Mouse (Mus musculus) R1 (cell line): ENCODE data around the gene Tacr2.

ENCODE experiments used
- DNase-seq: peaks from one replicate; pipeline ENCODE4 v3.0.0-alpha.2; 2018; ENCODE audit warnings: low read depth, low spot score

The Tacr2 gene

DNA sequence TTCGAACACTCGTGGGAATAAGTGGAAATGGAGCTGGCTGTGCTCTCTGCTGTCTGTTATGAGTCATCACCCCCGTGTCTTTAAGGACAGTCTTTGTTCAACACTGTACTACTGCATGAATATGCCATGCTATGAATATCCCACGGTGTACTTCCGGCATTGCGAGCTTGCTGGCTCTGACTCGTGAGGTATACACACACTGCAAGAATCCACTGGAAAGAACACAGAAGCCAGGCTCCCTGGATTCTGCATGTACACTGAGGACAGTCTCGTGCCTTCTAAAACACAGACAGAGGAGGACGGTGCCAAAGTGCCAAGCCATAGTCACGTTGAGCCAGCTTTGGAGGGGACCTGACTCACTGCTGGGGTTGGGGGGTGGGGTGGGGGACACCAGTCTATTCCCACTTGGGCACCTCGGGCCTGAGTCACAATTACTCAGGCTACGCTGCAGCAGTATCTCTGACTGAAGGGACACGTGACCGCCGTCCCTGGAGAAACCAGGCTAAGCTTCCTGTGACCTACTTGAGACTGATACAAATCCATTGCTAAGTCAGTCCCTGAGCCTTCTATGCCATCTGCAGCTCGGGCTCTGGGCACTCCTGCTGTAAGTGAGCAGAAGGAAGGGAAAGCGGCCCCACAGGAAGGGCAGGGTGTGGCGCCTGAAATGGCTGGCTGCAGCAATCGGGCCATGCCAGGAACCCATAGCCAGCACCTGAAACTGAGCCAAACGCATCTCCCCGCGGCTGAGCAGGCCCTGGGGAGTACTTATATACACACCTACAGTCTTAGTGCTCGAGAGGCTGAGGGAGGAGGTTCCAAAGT lies 48.0 kb downstream of the Tacr2 start:
- no peak for DNase-seq

DNA sequence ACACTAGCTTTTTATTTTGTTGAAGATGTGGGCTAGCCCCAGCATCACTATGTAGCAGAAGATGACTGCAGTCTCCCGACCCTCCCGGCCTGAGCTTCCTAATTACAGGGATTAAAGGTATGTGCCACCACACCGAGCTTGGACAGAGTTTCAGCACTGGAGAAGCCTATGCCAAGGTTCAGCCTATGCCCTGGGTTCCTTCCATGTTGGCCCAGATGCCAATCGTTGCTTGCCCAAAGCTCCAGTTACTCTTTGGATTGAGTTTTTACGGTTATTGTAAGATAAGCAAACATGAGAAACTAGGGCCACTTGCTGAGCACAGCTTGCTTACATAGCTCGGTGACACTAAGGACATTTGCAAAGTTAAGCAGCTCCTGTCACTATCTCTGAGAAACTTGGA lies 52.9 kb downstream of the Tacr2 start:
- no peak for DNase-seq

DNA sequence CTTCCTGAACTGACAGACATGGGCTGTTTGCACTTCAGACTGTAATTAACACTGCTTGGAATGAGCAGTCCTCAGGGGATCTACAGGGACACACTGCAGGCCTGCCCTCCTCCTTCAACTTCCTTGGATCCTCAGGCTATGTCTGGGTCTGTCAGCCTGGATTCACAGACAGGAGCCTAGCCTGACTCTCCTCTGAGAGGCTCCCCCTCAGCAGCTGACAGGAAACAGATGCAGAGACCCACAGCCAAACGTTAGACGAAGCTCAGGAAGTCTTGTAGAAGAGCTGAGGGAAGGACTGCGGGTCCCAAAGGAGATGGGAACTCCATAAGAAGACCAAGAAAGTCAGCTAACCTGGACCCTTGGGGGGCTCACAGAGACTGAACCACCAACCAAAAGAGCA lies 54.2 kb downstream of the Tacr2 start:
- DNase-seq = no peak

DNA sequence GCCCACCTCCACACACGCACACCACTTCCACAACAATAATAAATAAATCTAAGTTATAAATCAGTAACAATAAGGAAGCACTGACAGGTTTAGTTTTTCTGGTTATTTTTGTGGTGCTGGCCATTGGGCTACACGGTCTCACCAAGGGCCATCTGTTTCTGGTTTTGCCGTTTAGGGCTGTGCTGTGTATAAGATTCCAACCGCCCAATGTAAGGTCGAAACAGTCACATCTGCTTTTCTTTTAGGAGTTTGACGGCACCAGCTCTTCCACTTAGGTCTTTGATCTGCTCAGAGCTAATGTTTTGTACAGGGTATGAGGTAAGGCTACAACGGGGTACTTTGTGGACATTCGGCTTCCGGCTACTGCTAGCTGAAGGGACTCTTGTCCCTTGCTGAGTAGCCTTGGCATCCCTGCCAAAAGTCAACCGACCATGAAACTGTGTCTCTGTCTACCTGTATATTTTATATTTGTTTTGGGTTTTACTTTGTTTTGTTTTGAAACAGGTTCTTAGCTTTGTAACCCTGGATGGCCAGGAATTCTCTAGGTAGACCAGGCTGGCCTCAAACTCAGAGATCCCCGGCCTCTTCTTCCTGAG lies 56.8 kb downstream of the Tacr2 start:
- no peak for DNase-seq

DNA sequence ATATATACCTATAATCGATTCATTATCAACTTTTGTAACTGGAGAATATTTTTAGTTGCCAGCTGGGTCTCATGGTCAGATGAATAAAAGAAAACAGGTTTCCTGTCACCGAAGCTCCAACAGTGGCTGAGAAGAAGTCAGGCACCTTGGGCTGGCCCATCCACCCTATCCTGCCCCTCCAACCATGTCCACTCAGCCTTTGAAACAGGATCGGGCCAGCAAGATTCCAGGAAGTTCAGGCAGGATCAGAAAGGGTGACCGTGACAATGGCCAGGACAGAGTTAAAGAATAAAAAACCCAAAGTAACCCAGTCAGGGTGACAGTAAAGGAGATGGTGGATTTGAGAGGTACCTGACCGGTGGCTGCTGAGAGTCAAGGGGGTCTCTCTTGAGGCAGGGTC lies 57.4 kb downstream of the Tacr2 start:
- DNase-seq = no peak

DNA sequence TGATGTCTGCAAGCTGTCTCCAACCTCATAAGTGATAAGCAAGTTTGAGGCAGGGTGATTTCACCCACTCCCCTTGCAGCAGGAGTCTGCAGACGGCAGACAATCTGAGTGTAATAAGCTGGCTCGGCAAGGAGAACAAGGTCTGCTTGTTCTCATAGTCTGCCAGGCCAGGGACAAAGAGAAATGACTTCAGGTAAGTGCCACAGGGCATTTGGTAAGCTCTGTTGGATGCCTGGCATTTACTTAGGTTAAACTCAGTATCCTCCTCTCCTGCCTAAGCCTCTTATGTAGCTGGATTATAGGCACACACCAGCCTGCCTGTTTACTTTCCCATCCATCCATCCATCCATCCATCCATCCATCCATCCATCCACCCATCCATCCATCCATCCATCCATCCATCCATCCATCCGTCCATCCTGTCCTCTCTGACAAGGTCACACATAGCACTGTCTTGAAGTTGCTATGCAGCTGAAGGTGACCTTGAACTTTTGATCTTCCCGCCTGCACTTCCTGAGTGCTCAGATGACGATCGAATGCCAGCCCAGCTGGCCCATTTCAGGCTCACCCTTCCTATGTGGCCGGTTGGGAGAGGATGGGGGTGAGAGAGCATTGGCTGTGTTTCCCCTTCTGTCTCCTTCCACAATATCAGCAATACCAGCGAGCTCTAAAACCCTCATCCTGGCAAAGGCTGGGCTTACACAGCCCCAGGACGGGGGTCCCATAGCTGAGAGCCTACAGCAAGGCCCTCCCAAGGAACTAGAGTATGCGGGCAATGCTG lies 58.2 kb downstream of the Tacr2 start:
- no peak for DNase-seq

DNA sequence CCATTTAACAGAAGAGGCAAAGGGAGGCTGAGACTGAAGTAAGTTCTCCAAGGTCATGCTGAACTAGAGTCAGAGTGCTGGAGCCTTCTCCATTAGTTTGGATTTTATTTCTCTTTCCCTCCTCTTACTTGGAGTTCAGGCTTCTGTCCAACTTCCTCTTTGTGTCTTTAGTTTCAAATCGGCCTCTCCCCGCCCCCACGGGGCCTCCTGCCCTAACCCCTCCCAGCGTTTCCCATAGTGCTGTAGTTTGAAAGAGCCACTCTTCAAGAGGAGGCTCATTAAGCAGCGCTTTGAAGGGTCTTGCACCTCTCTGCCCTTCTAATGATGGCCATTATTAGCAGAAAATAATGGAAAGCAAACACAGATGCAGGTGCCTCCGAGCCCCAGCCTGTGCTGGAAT lies 59.2 kb downstream of the Tacr2 start:
- peak; percentile 49 for DNase-seq

DNA sequence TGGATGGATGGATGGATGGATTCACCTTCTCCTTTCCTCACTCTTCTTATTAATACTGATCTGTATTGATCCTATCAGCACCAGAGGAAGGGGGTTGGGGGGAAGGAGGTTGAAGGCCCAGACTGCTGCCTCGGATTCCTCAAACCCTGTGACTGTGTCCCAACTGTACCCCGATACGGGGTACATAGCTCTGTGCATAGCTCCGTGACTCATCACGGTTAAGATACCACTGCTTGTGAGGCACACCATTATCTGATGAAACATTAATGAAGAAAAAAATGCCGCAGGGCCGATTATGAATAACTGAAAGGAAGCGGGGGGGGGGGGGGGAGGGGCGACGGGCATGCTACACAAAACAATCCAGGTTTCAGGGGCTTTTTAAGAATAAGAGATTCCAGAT lies 60.9 kb downstream of the Tacr2 start:
- DNase-seq = no peak

- peak; percentile 72 for DNase-seq
Observed at GRCm38 (mm10) chr10:62313885-62314424, 61.7 kb downstream of the Tacr2 start.
